Mouse (Mus musculus): Measurements from ENCODE around the gene Phgdh.

GRCm38 (mm10) chr3:98356632-98357370 lies 17.0 kb upstream of the Phgdh start:
- no peak for TF ChIP-seq POLR2A (IDR thresholded peaks at IDR 0.05; ENCODE audit: low read depth, low read length)
- no peak for TF ChIP-seq CTCF (IDR thresholded peaks at IDR 0.05; ENCODE audit: extremely low read depth, insufficient read length, insufficient replicate concordance, low read depth, low read length)

Data from small intestine, adult 2 months (tissue).